In the genomic region with DNA sequence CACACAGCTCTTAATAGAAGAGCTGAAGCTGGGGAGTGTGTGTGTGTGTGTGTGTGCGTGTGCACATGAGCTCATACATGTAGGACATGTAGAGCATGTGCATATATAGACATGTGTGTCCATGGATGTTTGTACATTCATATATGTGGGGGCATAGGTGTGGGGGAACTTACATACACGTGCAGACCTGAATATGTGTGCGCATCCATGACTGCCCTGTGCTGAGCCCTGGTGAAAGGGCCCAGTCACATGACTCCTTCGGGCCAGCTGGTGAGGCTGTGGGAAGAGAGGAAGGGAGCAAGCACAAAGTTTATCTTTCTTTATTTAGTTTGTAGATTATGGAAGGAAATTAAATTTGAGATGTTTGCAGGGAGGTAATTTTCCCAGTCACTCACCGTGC, we compare ENCODE assay signal across 22 mouse cellular contexts.
DNase-seq lines count a peak whose midpoint lies in the region; ATAC-seq and TF ChIP-seq lines count a peak whose summit lies in the region.
"Had no signal": no experiment of that assay in that cellular context is flagged by ENCODE, and none has a peak within 500 bp of the region (broad histone marks: within the 10 kb centered on the region; RNA-seq: fewer than 3 reads in every experiment).

No protein-coding gene starts in this region.

- WGBS in embryonic facial prominence, embryonic 11.5 days: 72% methylated on average over 5 of the region's 5 CpGs
- WGBS in embryonic facial prominence, embryonic 10.5 days: 69% methylated on average over 5 of the region's 5 CpGs
- 66% methylated on average over 5 of the region's 5 CpGs for WGBS in forebrain, embryonic 12.5 days
- WGBS in forebrain, postnatal 0 days: 74% methylated on average over 5 of the region's 5 CpGs
- WGBS in midbrain, embryonic 11.5 days: 77% methylated on average over 5 of the region's 5 CpGs
- WGBS in midbrain, embryonic 16.5 days: 80% methylated on average over 5 of the region's 5 CpGs

- no peak overlapping the region for H3K9ac ChIP-seq in embryonic facial prominence, embryonic 11.5 days (replicated peaks; ENCODE audit: low read length)
- no peak overlapping the region for H3K9ac ChIP-seq in forebrain, embryonic 12.5 days
- no peak overlapping the region for H3K9ac ChIP-seq in forebrain, postnatal 0 days
- H3K9ac ChIP-seq in midbrain, embryonic 11.5 days (ENCODE audit: low read length): no peak overlapping the region
- H3K9ac ChIP-seq in midbrain, embryonic 16.5 days (ENCODE audit: low read depth, low read length): no peak overlapping the region
- H3K9ac ChIP-seq: embryonic facial prominence, embryonic 13.5 days; heart, embryonic 12.5 days; heart, embryonic 15.5 days; hindbrain, embryonic 15.5 days had no signal

- no peak overlapping the region for H3K4me3 ChIP-seq in embryonic facial prominence, embryonic 11.5 days (ENCODE audit: low read depth, low read length)
- no peak overlapping the region for H3K4me3 ChIP-seq in embryonic facial prominence, embryonic 10.5 days
- H3K4me3 ChIP-seq in forebrain, embryonic 12.5 days (replicated peaks): no peak overlapping the region
- no peak overlapping the region for H3K4me3 ChIP-seq in forebrain, postnatal 0 days (ENCODE audit: low read depth, low read length)
- no peak overlapping the region for H3K4me3 ChIP-seq in midbrain, embryonic 11.5 days (ENCODE audit: low read depth, low read length)
- no peak overlapping the region for H3K4me3 ChIP-seq in midbrain, embryonic 16.5 days (ENCODE audit: low read depth, low read length)
- H3K4me3 ChIP-seq: embryonic facial prominence, embryonic 13.5 days; erythroblast, embryonic 14.5 days; heart, embryonic 12.5 days; heart, embryonic 15.5 days; hindbrain, embryonic 15.5 days had no signal

- H3K27me3 ChIP-seq in embryonic facial prominence, embryonic 11.5 days (ENCODE audit: control insufficient read depth, insufficient read depth, low read length): no peaks in the 10 kb centered on the region
- H3K27me3 ChIP-seq in embryonic facial prominence, embryonic 10.5 days (replicated peaks; ENCODE audit: low read depth, poor library complexity, severe bottlenecking): no peaks in the 10 kb centered on the region
- 0 out of 2 replicates have a peak, but pooled peaks cover 5% of the 10 kb centered on the region for H3K27me3 ChIP-seq in forebrain, embryonic 12.5 days
- no peaks in the 10 kb centered on the region for H3K27me3 ChIP-seq in forebrain, postnatal 0 days (ENCODE audit: insufficient read depth, low read length)
- no peaks in the 10 kb centered on the region for H3K27me3 ChIP-seq in midbrain, embryonic 11.5 days (ENCODE audit: control insufficient read depth, insufficient read depth, low read length)
- no peaks in the 10 kb centered on the region for H3K27me3 ChIP-seq in midbrain, embryonic 16.5 days (ENCODE audit: control insufficient read depth, insufficient read depth, low read depth, low read length)
- H3K27me3 ChIP-seq: embryonic facial prominence, embryonic 13.5 days; heart, embryonic 12.5 days; heart, embryonic 15.5 days; hindbrain, embryonic 15.5 days had no signal

- no peak overlapping the region for H3K4me2 ChIP-seq in embryonic facial prominence, embryonic 11.5 days (ENCODE audit: low read depth, low read length)
- H3K4me2 ChIP-seq in forebrain, embryonic 12.5 days: no peak overlapping the region
- H3K4me2 ChIP-seq in forebrain, postnatal 0 days (ENCODE audit: low read depth): no peak overlapping the region
- no peak overlapping the region for H3K4me2 ChIP-seq in midbrain, embryonic 11.5 days
- no peak overlapping the region for H3K4me2 ChIP-seq in midbrain, embryonic 16.5 days (ENCODE audit: low read length)
- H3K4me2 ChIP-seq: embryonic facial prominence, embryonic 13.5 days; heart, embryonic 12.5 days; heart, embryonic 15.5 days; hindbrain, embryonic 15.5 days had no signal

- no peak overlapping the region for H3K27ac ChIP-seq in embryonic facial prominence, embryonic 11.5 days (replicated peaks; ENCODE audit: low read depth, low read length)
- H3K27ac ChIP-seq in embryonic facial prominence, embryonic 10.5 days (replicated peaks): no peak overlapping the region
- peak overlapping the region; percentile 65 for H3K27ac ChIP-seq in forebrain, embryonic 12.5 days
- H3K27ac ChIP-seq in forebrain, postnatal 0 days (ENCODE audit: low read depth, low read length): no peak overlapping the region
- H3K27ac ChIP-seq in midbrain, embryonic 11.5 days (ENCODE audit: low read depth, low read length): no peak overlapping the region
- no peak overlapping the region for H3K27ac ChIP-seq in midbrain, embryonic 16.5 days (ENCODE audit: low read length)
- H3K27ac ChIP-seq: embryonic facial prominence, embryonic 13.5 days; heart, embryonic 15.5 days; hindbrain, embryonic 15.5 days had no signal

- H3K4me1 ChIP-seq in embryonic facial prominence, embryonic 11.5 days (ENCODE audit: control insufficient read depth, insufficient read depth, low read length): no peaks in the 10 kb centered on the region
- H3K4me1 ChIP-seq in embryonic facial prominence, embryonic 10.5 days: peaks cover 34% of the 10 kb centered on the region
- peaks cover 45% of the 10 kb centered on the region for H3K4me1 ChIP-seq in forebrain, embryonic 12.5 days
- H3K4me1 ChIP-seq in forebrain, postnatal 0 days (ENCODE audit: insufficient read depth): no peaks in the 10 kb centered on the region
- H3K4me1 ChIP-seq in midbrain, embryonic 11.5 days (ENCODE audit: control insufficient read depth, insufficient read depth, low read length): no peaks in the 10 kb centered on the region; the same call in 1 of the 2 replicates
- peaks cover 10% of the 10 kb centered on the region for H3K4me1 ChIP-seq in midbrain, embryonic 16.5 days (ENCODE audit: control insufficient read depth, insufficient read depth, low read length)
- H3K4me1 ChIP-seq: heart, embryonic 15.5 days had no signal

- DNase-seq in embryonic facial prominence, embryonic 11.5 days (ENCODE audit: low spot score): peak; percentile 21
- DNase-seq in embryonic facial prominence, embryonic 10.5 days (ENCODE audit: low spot score): no peak
- no peak for DNase-seq in forebrain, postnatal 0 days
- DNase-seq in midbrain, embryonic 11.5 days (ENCODE audit: low spot score, missing footprints): peak; percentile 17
- DNase-seq in neural tube, embryonic 10.5 days (ENCODE audit: extremely low spot score, low spot score): no peak
- DNase-seq: adrenal gland, adult 8-10 months; adrenal gland, postnatal 25 days; cerebellum, adult 11-12 months; cerebellum, adult 8-10 months; cerebellum, postnatal 36 days; embryo, embryonic 11 days; gastrocnemius, postnatal 25 days; heart, adult 18-20 months; heart, postnatal 36 days had no signal

- TF ChIP-seq CTCF in forebrain, postnatal 0 days (IDR thresholded peaks at IDR 0.05; ENCODE audit: low read depth): no peak

- ATAC-seq in embryonic facial prominence, embryonic 11.5 days (replicated peaks; ENCODE audit: insufficient number of reproducible peaks, low FRiP score, low TSS enrichment, low read depth): no peak
- no peak for ATAC-seq in forebrain, embryonic 12.5 days (ENCODE audit: low FRiP score)
- ATAC-seq in forebrain, postnatal 0 days: no peak
- ATAC-seq in midbrain, embryonic 11.5 days (ENCODE audit: low FRiP score): no peak
- no peak for ATAC-seq in midbrain, embryonic 16.5 days
- ATAC-seq: activated CD4-positive, CD25-positive, alpha-beta regulatory T cell, adult 4 months had no signal

- no peaks in the 10 kb centered on the region for H3K36me3 ChIP-seq in embryonic facial prominence, embryonic 11.5 days (replicated peaks; ENCODE audit: control insufficient read depth, insufficient read depth, low read depth, low read length)
- no peaks in the 10 kb centered on the region for H3K36me3 ChIP-seq in embryonic facial prominence, embryonic 10.5 days (replicated peaks)
- no peaks in the 10 kb centered on the region for H3K36me3 ChIP-seq in forebrain, embryonic 12.5 days (replicated peaks)
- H3K36me3 ChIP-seq in forebrain, postnatal 0 days (ENCODE audit: insufficient read depth): no peaks in the 10 kb centered on the region
- H3K36me3 ChIP-seq in midbrain, embryonic 11.5 days (ENCODE audit: control insufficient read depth, insufficient read depth, low read length): no peaks in the 10 kb centered on the region
- H3K36me3 ChIP-seq in midbrain, embryonic 16.5 days (ENCODE audit: control insufficient read depth, insufficient read depth, low read length): no peaks in the 10 kb centered on the region
- H3K36me3 ChIP-seq: embryonic facial prominence, embryonic 13.5 days; heart, embryonic 12.5 days; heart, embryonic 15.5 days; hindbrain, embryonic 15.5 days had no signal

- H3K9me3 ChIP-seq in embryonic facial prominence, embryonic 11.5 days (replicated peaks; ENCODE audit: control insufficient read depth, low read length): no peaks in the 10 kb centered on the region
- peaks cover 9% of the 10 kb centered on the region for H3K9me3 ChIP-seq in embryonic facial prominence, embryonic 10.5 days
- H3K9me3 ChIP-seq in forebrain, embryonic 12.5 days: no peaks in the 10 kb centered on the region
- H3K9me3 ChIP-seq in forebrain, postnatal 0 days (ENCODE audit: low read length): no peaks in the 10 kb centered on the region
- H3K9me3 ChIP-seq in midbrain, embryonic 11.5 days (ENCODE audit: control insufficient read depth, low read length): no peaks in the 10 kb centered on the region
- no peaks in the 10 kb centered on the region for H3K9me3 ChIP-seq in midbrain, embryonic 16.5 days (replicated peaks; ENCODE audit: control insufficient read depth, low read length, poor library complexity, severe bottlenecking)
- H3K9me3 ChIP-seq: embryonic facial prominence, embryonic 13.5 days; heart, embryonic 15.5 days; hindbrain, embryonic 15.5 days had no signal

Comparison
In these comparisons a context has a peak if more than half of its experiments do, and no peak if none do; other contexts are left out.
1. DNase-seq: peak in embryonic facial prominence, embryonic 11.5 days (single experiment) and midbrain, embryonic 11.5 days (single experiment); none in embryonic facial prominence, embryonic 10.5 days (single experiment), forebrain, postnatal 0 days (single experiment) and neural tube, embryonic 10.5 days (single experiment).